Mouse (Mus musculus): ENCODE measurements around the gene Pdxp. TPM values are rescaled to one million over a fixed set of nuclear protein-coding genes. Genes with fewer than 3 reads are reported as not detected.
A peak's percentile ranks its signal among the peaks of the same experiment; 100 is the strongest.

Gene Pdxp
- polyA plus RNA-seq, 1 experiment from 2014 or later, result 111 TPM

GRCm38 (mm10) chr15:78927788-78928457, 14.2 kb downstream of the Pdxp start:
- Histone ChIP-seq H3K27me3 (ENCODE audit: control insufficient read depth, insufficient read depth, low read length) (peaks cover 4% of the 10 kb centered on the region; the same call in 1 of the 2 replicates), H3K4me2 (ENCODE audit: low read length) (peak overlapping the region; percentile 59), H3K4me3 (replicated peaks; ENCODE audit: low read depth, low read length) (peak overlapping the region; percentile 24), H3K9ac (replicated peaks; ENCODE audit: low read length) (peak overlapping the region; percentile 29; the same call in 1 of the 2 replicates), H3K36me3 (ENCODE audit: control insufficient read depth, insufficient read depth, low read length) (no peaks in the 10 kb centered on the region), H3K9me3 (ENCODE audit: control insufficient read depth, low read length) (no peaks in the 10 kb centered on the region), H3K27ac (replicated peaks; ENCODE audit: low read depth, low read length) (no peak overlapping the region), H3K4me1 (ENCODE audit: control insufficient read depth, insufficient read depth, low read length) (peaks cover 13% of the 10 kb centered on the region)
- under 1% methylated on average over 34 of the region's 35 CpGs for WGBS
- DNase-seq (peak; percentile 57), ATAC-seq (ENCODE audit: low FRiP score, low TSS enrichment) (peak; percentile 25; the same call in 1 of the 2 replicates)

GRCm38 (mm10) chr15:78928539-78928938, 14.8 kb downstream of the Pdxp start:
- Histone ChIP-seq H3K4me3 (replicated peaks; ENCODE audit: low read depth, low read length) (no peak overlapping the region), H3K4me1 (ENCODE audit: control insufficient read depth, insufficient read depth, low read length) (peaks cover 13% of the 10 kb centered on the region), H3K36me3 (ENCODE audit: control insufficient read depth, insufficient read depth, low read length) (no peaks in the 10 kb centered on the region), H3K9ac (replicated peaks; ENCODE audit: low read length) (no peak overlapping the region; the same call in 1 of the 2 replicates), H3K9me3 (ENCODE audit: control insufficient read depth, low read length) (no peaks in the 10 kb centered on the region), H3K27ac (replicated peaks; ENCODE audit: low read depth, low read length) (no peak overlapping the region), H3K4me2 (ENCODE audit: low read length) (peak overlapping the region; percentile 59), H3K27me3 (ENCODE audit: control insufficient read depth, insufficient read depth, low read length) (peaks cover 4% of the 10 kb centered on the region; the same call in 1 of the 2 replicates)
- WGBS, result 55% methylated on average over 8 of the region's 8 CpGs
- ATAC-seq (ENCODE audit: low FRiP score, low TSS enrichment), result no peak
- no peak for DNase-seq

GRCm38 (mm10) chr15:78930192-78930706, 16.5 kb downstream of the Pdxp start:
- WGBS, result 93% methylated on average over 6 of the region's 6 CpGs
- Histone ChIP-seq H3K4me2 (ENCODE audit: low read length) (no peak overlapping the region), H3K27ac (replicated peaks; ENCODE audit: low read depth, low read length) (no peak overlapping the region), H3K9me3 (ENCODE audit: control insufficient read depth, low read length) (no peaks in the 10 kb centered on the region), H3K36me3 (ENCODE audit: control insufficient read depth, insufficient read depth, low read length) (no peaks in the 10 kb centered on the region), H3K9ac (replicated peaks; ENCODE audit: low read length) (no peak overlapping the region), H3K4me1 (ENCODE audit: control insufficient read depth, insufficient read depth, low read length) (peaks cover 13% of the 10 kb centered on the region), H3K27me3 (ENCODE audit: control insufficient read depth, insufficient read depth, low read length) (peaks cover 4% of the 10 kb centered on the region; the same call in 1 of the 2 replicates), H3K4me3 (replicated peaks; ENCODE audit: low read depth, low read length) (no peak overlapping the region)
- DNase-seq (no peak), ATAC-seq (ENCODE audit: low FRiP score, low TSS enrichment) (no peak)

GRCm38 (mm10) chr15:78930801-78931426, 17.2 kb downstream of the Pdxp start:
- no peak for DNase-seq
- WGBS, result 91% methylated on average over 7 of the region's 7 CpGs
- Histone ChIP-seq H3K9me3 (ENCODE audit: control insufficient read depth, low read length) (no peaks in the 10 kb centered on the region), H3K4me1 (ENCODE audit: control insufficient read depth, insufficient read depth, low read length) (peaks cover 16% of the 10 kb centered on the region), H3K27ac (replicated peaks; ENCODE audit: low read depth, low read length) (no peak overlapping the region), H3K4me2 (ENCODE audit: low read length) (no peak overlapping the region), H3K4me3 (replicated peaks; ENCODE audit: low read depth, low read length) (no peak overlapping the region), H3K36me3 (ENCODE audit: control insufficient read depth, insufficient read depth, low read length) (no peaks in the 10 kb centered on the region), H3K27me3 (ENCODE audit: control insufficient read depth, insufficient read depth, low read length) (peaks cover 4% of the 10 kb centered on the region; the same call in 1 of the 2 replicates), H3K9ac (replicated peaks; ENCODE audit: low read length) (no peak overlapping the region)
- ATAC-seq (ENCODE audit: low FRiP score, low TSS enrichment), result no peak

GRCm38 (mm10) chr15:78931577-78931976, 17.9 kb downstream of the Pdxp start:
- no peak overlapping the region for H3K4me3 ChIP-seq (replicated peaks; ENCODE audit: low read depth, low read length)
- H3K36me3 ChIP-seq (ENCODE audit: control insufficient read depth, insufficient read depth, low read length), result no peaks in the 10 kb centered on the region
- no peak for ATAC-seq (ENCODE audit: low FRiP score, low TSS enrichment)
- peaks cover 4% of the 10 kb centered on the region; the same call in 1 of the 2 replicates for H3K27me3 ChIP-seq (ENCODE audit: control insufficient read depth, insufficient read depth, low read length)
- H3K4me2 ChIP-seq (ENCODE audit: low read length), result no peak overlapping the region
- H3K27ac ChIP-seq (replicated peaks; ENCODE audit: low read depth, low read length), result no peak overlapping the region
- peaks cover 15% of the 10 kb centered on the region for H3K4me1 ChIP-seq (ENCODE audit: control insufficient read depth, insufficient read depth, low read length)
- no peak for DNase-seq
- 23% methylated on average over 3 of the region's 3 CpGs for WGBS
- no peaks in the 10 kb centered on the region for H3K9me3 ChIP-seq (ENCODE audit: control insufficient read depth, low read length)
- no peak overlapping the region for H3K9ac ChIP-seq (replicated peaks; ENCODE audit: low read length)

- WGBS, result under 1% methylated on average over 42 of the region's 42 CpGs
- Histone ChIP-seq H3K4me1 (ENCODE audit: control insufficient read depth, insufficient read depth, low read length) (peaks cover 11% of the 10 kb centered on the region), H3K27ac (replicated peaks; ENCODE audit: low read depth, low read length) (peak within 1 kb of the TSS; percentile 75), H3K36me3 (ENCODE audit: control insufficient read depth, insufficient read depth, low read length) (peaks cover 31% of the 10 kb centered on the region), H3K4me3 (replicated peaks; ENCODE audit: low read depth, low read length) (peak within 1 kb of the TSS; percentile 66), H3K9ac (replicated peaks; ENCODE audit: low read length) (peak within 1 kb of the TSS; percentile 80), H3K27me3 (ENCODE audit: control insufficient read depth, insufficient read depth, low read length) (no peaks in the 10 kb centered on the region), H3K9me3 (ENCODE audit: control insufficient read depth, low read length) (no peaks in the 10 kb centered on the region), H3K4me2 (ENCODE audit: low read length) (peak within 1 kb of the TSS; percentile 68)
- DNase-seq, result peak; percentile 96
- ATAC-seq (ENCODE audit: low FRiP score, low TSS enrichment), result peak; percentile 91
Observed at GRCm38 (mm10) chr15:78934784-78935320, 21.1 kb downstream of the Pdxp start, which contains the start of gene Nol12. TSS of gene Nol12 (plus strand) at chr15:78934933.

GRCm38 (mm10) chr15:78936403-78936802, 22.7 kb downstream of the Pdxp start:
- peaks cover 47% of the 10 kb centered on the region for H3K36me3 ChIP-seq (ENCODE audit: control insufficient read depth, insufficient read depth, low read length)
- H3K4me2 ChIP-seq (ENCODE audit: low read length), result no peak overlapping the region
- H3K4me3 ChIP-seq (replicated peaks; ENCODE audit: low read depth, low read length), result no peak overlapping the region
- no peak overlapping the region for H3K9ac ChIP-seq (replicated peaks; ENCODE audit: low read length)
- no peaks in the 10 kb centered on the region for H3K27me3 ChIP-seq (ENCODE audit: control insufficient read depth, insufficient read depth, low read length)
- no peak overlapping the region for H3K27ac ChIP-seq (replicated peaks; ENCODE audit: low read depth, low read length)
- ATAC-seq (ENCODE audit: low FRiP score, low TSS enrichment) (no peak), DNase-seq (no peak)
- 95% methylated on average over 12 of the region's 12 CpGs for WGBS
- H3K4me1 ChIP-seq (ENCODE audit: control insufficient read depth, insufficient read depth, low read length), result peaks cover 11% of the 10 kb centered on the region
- no peaks in the 10 kb centered on the region for H3K9me3 ChIP-seq (ENCODE audit: control insufficient read depth, low read length)

GRCm38 (mm10) chr15:78937311-78937710, 23.6 kb downstream of the Pdxp start:
- WGBS, result 79% methylated on average over 10 of the region's 10 CpGs
- Histone ChIP-seq H3K27ac (replicated peaks; ENCODE audit: low read depth, low read length) (no peak overlapping the region), H3K27me3 (ENCODE audit: control insufficient read depth, insufficient read depth, low read length) (no peaks in the 10 kb centered on the region), H3K9ac (replicated peaks; ENCODE audit: low read length) (no peak overlapping the region), H3K36me3 (ENCODE audit: control insufficient read depth, insufficient read depth, low read length) (peaks cover 51% of the 10 kb centered on the region), H3K9me3 (ENCODE audit: control insufficient read depth, low read length) (no peaks in the 10 kb centered on the region), H3K4me2 (ENCODE audit: low read length) (no peak overlapping the region), H3K4me1 (ENCODE audit: control insufficient read depth, insufficient read depth, low read length) (peaks cover 11% of the 10 kb centered on the region), H3K4me3 (replicated peaks; ENCODE audit: low read depth, low read length) (no peak overlapping the region)
- DNase-seq (no peak), ATAC-seq (ENCODE audit: low FRiP score, low TSS enrichment) (no peak)

Measured in midbrain, embryonic 14.5 days (tissue).